Mouse (Mus musculus) ES-Bruce4 (cell line): ENCODE results near the gene Acta2.

ENCODE experiments used
- CTCF ChIP-seq: IDR thresholded peaks from one replicate; pipeline ENCODE4 v1.8.1; 2011; ENCODE audit warnings: low read depth, low read length
- EP300 ChIP-seq: IDR thresholded peaks from 2 replicates; pipeline ENCODE4 v1.6.1; 2011; ENCODE audit warnings: low read depth, low read length; ENCODE audit not compliant: insufficient read depth
- POLR2A ChIP-seq: IDR thresholded peaks from one replicate; pipeline ENCODE4 v1.8.1; 2011; ENCODE audit warnings: low read length; ENCODE audit not compliant: insufficient read depth

GRCm38 (mm10) chr19:34262273-34262974, 7.0 kb upstream of the Acta2 start:
- no peak for TF ChIP-seq POLR2A
- TF ChIP-seq CTCF = no peak
- no peak for TF ChIP-seq EP300
